Mouse (Mus musculus) gastrocnemius, postnatal 10 days (tissue): ENCODE measurements around the gene Olfr1370. TPM values are rescaled to one million over a fixed set of nuclear protein-coding genes. Genes with fewer than 3 reads are reported as not detected.
"Not testable (repeated sequence)": the region's sequence is repeated elsewhere in the genome, so short reads cannot be mapped to it uniquely, and the experiment has no call there.

Experiments
- DNase-seq: peaks from one replicate; pipeline ENCODE4 v3.0.0; 2021; ENCODE audit warnings: mixed read lengths
- long read RNA-seq, 2 experiments: library from polyadenylated mRNA; stranded (forward); transcript quantifications; one replicate each; pipeline ENCODE4 v2.0.0; 2021
- total RNA-seq, 2 experiments: library from RNA; stranded (reverse); gene quantifications; 2 replicates each; pipeline ENCODE4 v1.2.3; 2021

The Olfr1370 gene
- total RNA-seq = not detected
- long read RNA-seq, experiment 1 = 0 reads
- long read RNA-seq, experiment 2 = 0 reads

GRCm38 (mm10) chr13:21074847-21075246 is at the start of gene Olfr1370:
Gene Olfr1370 (minus strand): TSS chr13:21074947.
- no peak for DNase-seq

GRCm38 (mm10) chr13:21114121-21114520 is 39.4 kb upstream of the Olfr1370 start:
- DNase-seq = no peak

- DNase-seq = not testable (repeated sequence)
These were observed 36.4 kb upstream of the Olfr1370 start, which contains the start of gene Olfr1369-ps1 for GRCm38 (mm10) chr13:21111183-21111582. Gene Olfr1369-ps1 (plus strand): TSS chr13:21111483.

- no peak for DNase-seq
These were observed 35.7 kb upstream of the Olfr1370 start for GRCm38 (mm10) chr13:21110441-21110840.

- no peak for DNase-seq
These were observed 35.0 kb upstream of the Olfr1370 start for GRCm38 (mm10) chr13:21109759-21110158.

- no peak for DNase-seq
These were observed 7.9 kb upstream of the Olfr1370 start for GRCm38 (mm10) chr13:21082686-21083085.

- DNase-seq = no peak
These were observed 8.7 kb downstream of the Olfr1370 start for GRCm38 (mm10) chr13:21066021-21066420.

- DNase-seq = no peak
These were observed 24.6 kb downstream of the Olfr1370 start for GRCm38 (mm10) chr13:21050118-21050517.

- DNase-seq = no peak
These were observed 34.1 kb downstream of the Olfr1370 start for GRCm38 (mm10) chr13:21040589-21041199.

- no peak for DNase-seq
These were observed 38.8 kb downstream of the Olfr1370 start for GRCm38 (mm10) chr13:21035981-21036380.

GRCm38 (mm10) chr13:21035011-21035410 is 39.7 kb downstream of the Olfr1370 start:
- DNase-seq = no peak

GRCm38 (mm10) chr13:21033176-21033575 is 41.6 kb downstream of the Olfr1370 start:
- DNase-seq = no peak

- no peak for DNase-seq
These were observed 49.9 kb downstream of the Olfr1370 start for GRCm38 (mm10) chr13:21024831-21025230.

Other genes with a start within 250 kb of the Olfr1370 start
- gene Olfr1369-ps1, start 36.5 kb upstream of the Olfr1370 start, total RNA-seq = not detected
- gene Olfr263, start 54.7 kb upstream of the Olfr1370 start, total RNA-seq = not detected
- not detected for gene Olfr1368, start 70.9 kb upstream of the Olfr1370 start, total RNA-seq
- 10 to 100 TPM; 27.9 to 36.8 TPM for gene Trim27, start 104.5 kb upstream of the Olfr1370 start, total RNA-seq
- not detected for gene Gpx5, start 217.8 kb upstream of the Olfr1370 start, total RNA-seq
- not detected for gene Gpx6, start 237.2 kb upstream of the Olfr1370 start, total RNA-seq